Mouse (Mus musculus): ENCODE data around the gene Rsph1. TPM values are rescaled to one million over a fixed set of nuclear protein-coding genes. Genes with fewer than 3 reads are reported as not detected.

Gene Rsph1
- polyA plus RNA-seq, 1 experiment from 2014 or later = 1.7 TPM

DNA sequence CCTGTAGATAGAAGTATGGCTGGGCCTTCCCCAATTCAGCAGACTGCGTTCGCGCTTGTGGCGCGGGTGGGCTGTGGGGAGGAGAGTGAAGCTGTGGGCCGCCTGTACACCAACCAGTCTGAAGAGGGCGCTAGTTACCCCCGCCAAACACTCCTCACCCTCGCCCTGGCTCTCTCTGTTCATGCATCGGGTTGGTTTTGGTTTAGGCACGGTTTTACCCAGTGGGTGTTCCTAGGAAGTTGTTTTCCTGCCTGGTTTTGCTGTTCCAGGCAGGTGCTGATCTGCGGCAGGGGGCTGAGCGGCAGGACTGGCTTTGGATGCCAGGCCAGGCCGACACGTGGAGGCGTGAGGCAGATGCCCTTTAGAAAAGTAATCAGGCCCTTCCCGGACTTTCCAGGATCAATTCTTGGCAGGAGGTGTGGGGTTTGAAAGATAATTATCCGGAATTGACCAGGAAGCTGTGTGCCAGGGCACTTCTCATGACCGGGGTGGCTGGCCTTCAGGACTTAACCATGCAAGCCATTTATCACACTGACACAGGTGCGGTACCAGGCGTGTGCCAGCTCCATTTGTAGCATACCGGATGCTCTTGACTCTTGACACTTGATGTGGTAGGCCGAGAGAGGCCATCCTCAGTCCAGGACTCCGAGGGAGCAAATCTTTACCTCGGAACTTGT, 18.2 kb upstream of the Rsph1 start:
- H3K4me2 ChIP-seq = peak overlapping the region; percentile 98
- WGBS = 23% methylated on average over 25 of the region's 25 CpGs
- no peak overlapping the region for H3K27ac ChIP-seq (ENCODE audit: low read depth, low read length)
- peak overlapping the region; percentile 59 for H3K4me3 ChIP-seq (ENCODE audit: low read depth, low read length)
- DNase-seq (ENCODE audit: low spot score, missing footprints) (peak; percentile 92), ATAC-seq (ENCODE audit: low FRiP score) (no peak; the same call in 1 of the 2 replicates)
- H3K9me3 ChIP-seq (ENCODE audit: control insufficient read depth, low read length) = no peaks in the 10 kb centered on the region
- peaks cover 10% of the 10 kb centered on the region for H3K4me1 ChIP-seq (ENCODE audit: control insufficient read depth, insufficient read depth, low read length)
- no peaks in the 10 kb centered on the region for H3K36me3 ChIP-seq (ENCODE audit: control insufficient read depth, insufficient read depth, low read length)
- peak overlapping the region; percentile 77 for H3K9ac ChIP-seq (ENCODE audit: low read length)
- peaks cover 20% of the 10 kb centered on the region for H3K27me3 ChIP-seq (ENCODE audit: control insufficient read depth, insufficient read depth, low read length)

DNA sequence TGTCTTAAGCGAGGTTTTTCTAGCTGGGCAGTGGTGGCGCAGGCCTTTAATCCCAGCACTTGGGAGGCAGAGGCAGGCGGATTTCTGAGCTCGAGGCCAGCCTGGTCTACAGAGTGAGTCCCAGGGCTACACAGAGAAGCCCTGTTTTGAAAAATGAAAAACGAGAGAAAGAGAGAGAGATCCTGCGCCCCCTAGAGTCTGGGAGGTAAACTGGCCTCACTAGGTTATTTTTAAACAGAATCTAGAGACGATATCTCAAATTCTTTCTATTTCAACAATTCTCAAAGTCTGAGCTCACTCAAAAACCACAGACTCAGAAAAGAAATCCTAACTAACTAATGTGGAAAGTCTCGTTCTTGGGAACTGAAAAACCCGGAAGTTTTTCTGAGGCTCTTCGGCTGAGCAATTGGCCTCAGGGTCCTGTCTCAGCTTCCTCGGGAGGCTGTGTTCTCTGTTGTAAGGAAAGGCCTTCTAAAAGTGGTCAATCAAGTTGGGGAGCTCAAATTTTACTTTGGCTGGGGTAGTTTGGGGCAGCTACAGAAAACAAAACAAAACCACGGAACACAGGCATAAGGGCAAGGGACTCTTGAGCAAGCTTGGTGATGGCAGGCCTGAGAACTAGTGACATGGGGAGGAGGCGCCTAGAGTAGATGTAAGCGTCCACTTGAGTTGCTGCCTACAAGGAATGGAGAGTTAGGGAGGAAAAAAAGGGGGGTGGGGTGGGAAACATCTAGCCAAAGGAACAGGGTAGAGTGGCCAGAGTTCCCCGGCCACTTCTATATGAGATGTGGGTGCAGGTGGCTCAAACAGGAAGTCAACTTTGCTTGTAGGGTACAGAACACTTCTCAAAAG, 17.4 kb upstream of the Rsph1 start:
- H3K4me3 ChIP-seq (ENCODE audit: low read depth, low read length) = no peak overlapping the region
- peaks cover 20% of the 10 kb centered on the region for H3K27me3 ChIP-seq (ENCODE audit: control insufficient read depth, insufficient read depth, low read length)
- 86% methylated on average over 15 of the region's 15 CpGs for WGBS
- H3K4me1 ChIP-seq (ENCODE audit: control insufficient read depth, insufficient read depth, low read length) = peaks cover 10% of the 10 kb centered on the region
- no peaks in the 10 kb centered on the region for H3K9me3 ChIP-seq (ENCODE audit: control insufficient read depth, low read length)
- ATAC-seq (ENCODE audit: low FRiP score) = no peak
- no peak overlapping the region for H3K27ac ChIP-seq (ENCODE audit: low read depth, low read length)
- H3K4me2 ChIP-seq = no peak overlapping the region
- no peaks in the 10 kb centered on the region for H3K36me3 ChIP-seq (ENCODE audit: control insufficient read depth, insufficient read depth, low read length)
- H3K9ac ChIP-seq (ENCODE audit: low read length) = no peak overlapping the region
- DNase-seq (ENCODE audit: low spot score, missing footprints) = no peak

DNA sequence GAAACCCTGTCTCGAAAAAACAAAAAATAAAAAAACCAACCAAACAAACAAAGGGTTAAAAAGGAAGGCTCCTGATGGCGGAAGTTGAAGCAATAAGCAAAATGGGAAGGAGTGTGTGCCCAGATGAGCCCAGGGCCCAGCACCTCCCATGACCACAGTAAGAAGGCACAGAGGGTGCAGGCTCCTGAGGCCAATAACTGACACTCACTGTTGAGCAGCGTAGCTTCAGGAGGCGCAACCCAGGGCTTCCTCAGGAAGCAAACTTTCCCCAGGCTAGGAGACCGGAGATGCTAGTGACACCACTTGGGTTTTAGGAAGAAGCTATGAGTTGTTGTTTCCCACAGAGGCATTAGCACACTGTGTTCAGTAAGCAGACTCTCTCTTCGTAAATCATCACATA, 13.7 kb upstream of the Rsph1 start:
- Histone ChIP-seq H3K9me3 (ENCODE audit: control insufficient read depth, low read length) (no peaks in the 10 kb centered on the region), H3K4me1 (ENCODE audit: control insufficient read depth, insufficient read depth, low read length) (peaks cover 4% of the 10 kb centered on the region), H3K27ac (ENCODE audit: low read depth, low read length) (no peak overlapping the region), H3K4me3 (ENCODE audit: low read depth, low read length) (no peak overlapping the region), H3K36me3 (ENCODE audit: control insufficient read depth, insufficient read depth, low read length) (no peaks in the 10 kb centered on the region), H3K27me3 (ENCODE audit: control insufficient read depth, insufficient read depth, low read length) (peaks cover 8% of the 10 kb centered on the region), H3K4me2 (no peak overlapping the region), H3K9ac (ENCODE audit: low read length) (no peak overlapping the region)
- DNase-seq (ENCODE audit: low spot score, missing footprints) = peak; percentile 70
- WGBS = 85% methylated on average over 6 of the region's 6 CpGs
- ATAC-seq (ENCODE audit: low FRiP score) = no peak

DNA sequence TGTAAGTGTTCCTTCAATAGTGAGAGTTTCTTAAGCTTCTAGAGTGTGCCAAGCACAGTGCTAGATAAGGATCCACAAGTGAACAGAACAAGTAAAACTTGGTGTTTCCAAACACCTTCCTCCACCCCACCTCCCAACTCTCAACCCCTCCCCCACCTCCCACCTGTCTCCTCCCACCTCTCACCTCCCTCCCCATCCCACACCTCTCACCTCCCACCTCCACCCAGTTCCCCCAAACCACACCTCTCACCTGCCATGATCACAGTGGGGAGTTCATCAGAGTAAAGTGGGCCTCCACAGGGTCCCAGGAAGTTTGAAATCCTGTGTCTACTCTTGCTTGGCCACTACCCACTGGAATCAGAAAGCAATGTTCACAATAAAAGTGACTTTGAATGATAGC, 13.1 kb upstream of the Rsph1 start:
- Histone ChIP-seq H3K27me3 (ENCODE audit: control insufficient read depth, insufficient read depth, low read length) (peaks cover 3% of the 10 kb centered on the region; the same call in 1 of the 2 replicates), H3K27ac (ENCODE audit: low read depth, low read length) (no peak overlapping the region), H3K4me1 (ENCODE audit: control insufficient read depth, insufficient read depth, low read length) (no peaks in the 10 kb centered on the region; the same call in 1 of the 2 replicates), H3K36me3 (ENCODE audit: control insufficient read depth, insufficient read depth, low read length) (no peaks in the 10 kb centered on the region), H3K9me3 (ENCODE audit: control insufficient read depth, low read length) (no peaks in the 10 kb centered on the region), H3K4me3 (ENCODE audit: low read depth, low read length) (no peak overlapping the region), H3K9ac (ENCODE audit: low read length) (no peak overlapping the region), H3K4me2 (no peak overlapping the region)
- DNase-seq (ENCODE audit: low spot score, missing footprints) (no peak), ATAC-seq (ENCODE audit: low FRiP score) (no peak)

DNA sequence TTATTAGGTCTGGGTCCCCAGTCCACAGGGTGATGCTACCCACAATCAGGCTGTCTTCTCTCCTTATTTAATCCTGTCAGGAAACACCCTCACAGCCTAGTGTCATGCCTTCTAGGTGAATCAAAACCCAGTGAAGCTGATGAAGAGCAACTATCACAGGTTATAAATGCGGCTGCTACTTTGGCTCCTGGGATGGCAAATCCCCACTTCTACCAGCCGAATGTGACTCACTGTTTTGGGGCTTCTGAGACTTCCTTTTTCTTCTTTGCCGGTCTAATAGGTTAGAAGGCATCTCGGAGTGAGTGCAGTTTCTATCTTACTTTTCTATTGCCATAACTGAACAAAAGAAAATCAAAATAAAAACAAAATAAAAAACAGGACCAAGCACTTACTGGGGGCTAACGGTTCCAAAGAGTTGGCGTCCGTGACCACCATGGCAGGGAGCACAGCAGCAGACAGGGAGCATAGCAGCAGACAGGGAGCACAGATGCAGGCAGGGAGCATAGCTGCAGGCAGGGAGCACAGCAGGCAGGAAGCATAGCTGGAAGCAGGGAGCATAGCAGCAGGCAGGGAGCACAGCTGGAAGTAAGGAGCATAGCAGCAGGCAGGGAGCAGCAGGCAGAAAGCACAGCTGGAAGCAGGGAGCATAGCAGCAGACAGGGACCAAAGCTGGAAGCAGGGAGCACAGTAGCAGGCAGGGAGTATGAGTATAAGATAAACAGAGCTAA, 12.0 kb upstream of the Rsph1 start:
- Histone ChIP-seq H3K36me3 (ENCODE audit: control insufficient read depth, insufficient read depth, low read length) (no peaks in the 10 kb centered on the region), H3K4me1 (ENCODE audit: control insufficient read depth, insufficient read depth, low read length) (no peaks in the 10 kb centered on the region), H3K4me3 (ENCODE audit: low read depth, low read length) (no peak overlapping the region), H3K9ac (ENCODE audit: low read length) (no peak overlapping the region), H3K27me3 (ENCODE audit: control insufficient read depth, insufficient read depth, low read length) (no peaks in the 10 kb centered on the region), H3K27ac (ENCODE audit: low read depth, low read length) (no peak overlapping the region), H3K9me3 (ENCODE audit: control insufficient read depth, low read length) (no peaks in the 10 kb centered on the region), H3K4me2 (no peak overlapping the region)
- WGBS = 65% methylated on average over 7 of the region's 7 CpGs
- ATAC-seq (ENCODE audit: low FRiP score) (no peak), DNase-seq (ENCODE audit: low spot score, missing footprints) (no peak)

DNA sequence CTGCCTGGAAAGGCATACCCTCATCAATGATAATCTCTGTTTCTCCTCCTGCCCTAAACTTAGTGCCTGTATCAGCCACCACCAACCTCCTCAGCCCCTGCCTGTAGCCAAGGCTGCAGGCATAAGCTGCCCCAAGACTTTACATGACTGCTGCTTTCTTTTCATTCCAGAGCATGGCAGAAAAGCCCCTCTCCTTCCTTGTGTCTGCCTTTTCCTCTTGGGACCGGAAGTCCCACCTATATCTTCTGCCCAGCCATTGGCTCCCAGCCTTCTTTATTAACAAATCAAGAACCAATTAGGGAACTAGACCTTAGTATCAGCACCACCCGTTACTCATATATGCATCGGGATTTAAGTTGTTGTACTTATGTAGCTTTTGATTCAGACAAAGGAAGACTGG, 10.0 kb upstream of the Rsph1 start:
- ATAC-seq (ENCODE audit: low FRiP score) (no peak), DNase-seq (ENCODE audit: low spot score, missing footprints) (no peak)
- no peaks in the 10 kb centered on the region for H3K9me3 ChIP-seq (ENCODE audit: control insufficient read depth, low read length)
- H3K36me3 ChIP-seq (ENCODE audit: control insufficient read depth, insufficient read depth, low read length) = no peaks in the 10 kb centered on the region
- H3K4me2 ChIP-seq = no peak overlapping the region
- no peak overlapping the region for H3K4me3 ChIP-seq (ENCODE audit: low read depth, low read length)
- H3K9ac ChIP-seq (ENCODE audit: low read length) = no peak overlapping the region
- WGBS = 82% methylated on average over 3 of the region's 3 CpGs
- no peak overlapping the region for H3K27ac ChIP-seq (ENCODE audit: low read depth, low read length)
- H3K27me3 ChIP-seq (ENCODE audit: control insufficient read depth, insufficient read depth, low read length) = no peaks in the 10 kb centered on the region
- H3K4me1 ChIP-seq (ENCODE audit: control insufficient read depth, insufficient read depth, low read length) = peaks cover 5% of the 10 kb centered on the region

DNA sequence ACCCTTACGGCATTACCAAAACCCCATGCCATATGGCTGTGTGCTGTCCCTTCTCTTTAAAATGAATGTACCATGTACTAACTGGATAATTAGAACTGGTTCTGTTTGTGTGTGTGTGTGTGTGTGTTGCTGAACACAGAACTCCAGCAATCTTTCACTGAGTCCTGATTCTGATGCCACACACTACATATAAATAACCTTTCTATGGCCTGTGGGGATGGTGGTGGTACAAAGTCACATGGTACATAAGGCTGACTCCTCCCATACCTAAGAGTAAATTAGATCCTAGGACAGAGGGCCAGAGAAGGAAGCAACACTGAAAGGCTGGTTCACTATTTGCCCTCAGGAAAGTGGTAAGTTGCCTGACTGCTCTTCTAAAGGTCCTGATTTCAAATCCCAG, 9.3 kb upstream of the Rsph1 start, which contains the start of gene Slc37a1:
TSS of gene Slc37a1 (plus strand) at position 301 of the 400 bp plus-strand sequence.
- no peaks in the 10 kb centered on the region for H3K36me3 ChIP-seq (ENCODE audit: control insufficient read depth, insufficient read depth, low read length)
- H3K27ac ChIP-seq (ENCODE audit: low read depth, low read length) = no peak within 1 kb of the TSS
- ATAC-seq (ENCODE audit: low FRiP score) = no peak
- no peaks in the 10 kb centered on the region for H3K9me3 ChIP-seq (ENCODE audit: control insufficient read depth, low read length)
- H3K27me3 ChIP-seq (ENCODE audit: control insufficient read depth, insufficient read depth, low read length) = no peaks in the 10 kb centered on the region
- no peak for DNase-seq (ENCODE audit: low spot score, missing footprints)
- WGBS = 90% methylated on average over 1 of the region's 1 CpGs
- no peak within 1 kb of the TSS for H3K9ac ChIP-seq (ENCODE audit: low read length)
- no peak within 1 kb of the TSS for H3K4me3 ChIP-seq (ENCODE audit: low read depth, low read length)
- peaks cover 5% of the 10 kb centered on the region for H3K4me1 ChIP-seq (ENCODE audit: control insufficient read depth, insufficient read depth, low read length)
- H3K4me2 ChIP-seq = no peak within 1 kb of the TSS

DNA sequence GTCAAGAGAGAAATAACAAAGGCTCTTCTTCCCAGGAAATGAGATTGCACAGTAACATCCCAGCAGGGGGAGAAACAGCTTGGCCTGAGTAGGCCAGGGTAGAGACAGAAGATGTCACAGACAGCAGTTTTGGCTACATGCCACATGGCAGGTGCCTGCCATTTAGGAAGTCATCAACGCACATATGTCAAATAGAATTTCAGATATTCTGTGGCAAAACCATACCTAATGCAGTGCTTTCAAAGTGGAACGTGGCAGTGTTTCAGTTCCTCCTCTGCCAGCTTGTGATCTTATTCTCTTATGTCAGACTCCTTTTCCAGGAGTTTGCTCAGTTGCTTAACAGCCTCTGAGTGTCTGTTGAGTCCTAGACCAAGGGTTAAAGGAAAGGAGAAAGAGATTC, 8.7 kb upstream of the Rsph1 start:
- 84% methylated on average over 2 of the region's 2 CpGs for WGBS
- no peaks in the 10 kb centered on the region for H3K36me3 ChIP-seq (ENCODE audit: control insufficient read depth, insufficient read depth, low read length)

DNA sequence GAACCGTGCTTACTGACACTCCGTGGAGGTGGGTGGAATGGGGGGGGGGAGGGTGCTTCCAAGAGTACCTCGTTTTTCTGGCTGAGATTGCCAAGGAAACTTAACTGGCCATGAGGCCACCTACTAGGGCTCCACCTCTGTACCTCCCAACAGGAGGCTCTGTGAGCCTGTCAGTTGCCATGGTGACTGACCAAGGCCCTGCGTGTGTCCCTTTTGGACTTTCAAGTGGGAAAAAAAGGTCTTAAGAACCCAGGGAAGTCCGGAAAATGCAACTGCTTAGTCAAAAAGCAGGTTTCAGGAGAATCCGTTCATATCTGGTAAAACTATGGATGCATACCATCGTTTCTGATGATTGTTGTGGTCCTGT, 5.5 kb upstream of the Rsph1 start:
- Histone ChIP-seq H3K4me3 (ENCODE audit: low read depth, low read length) (no peak overlapping the region), H3K4me1 (ENCODE audit: control insufficient read depth, insufficient read depth, low read length) (peaks cover 5% of the 10 kb centered on the region), H3K36me3 (ENCODE audit: control insufficient read depth, insufficient read depth, low read length) (no peaks in the 10 kb centered on the region), H3K27me3 (ENCODE audit: control insufficient read depth, insufficient read depth, low read length) (no peaks in the 10 kb centered on the region), H3K9ac (ENCODE audit: low read length) (no peak overlapping the region), H3K9me3 (ENCODE audit: control insufficient read depth, low read length) (no peaks in the 10 kb centered on the region), H3K27ac (ENCODE audit: low read depth, low read length) (no peak overlapping the region), H3K4me2 (peak overlapping the region; percentile 11; the same call in 1 of the 2 replicates)
- WGBS = 10% methylated on average over 7 of the region's 7 CpGs
- ATAC-seq (ENCODE audit: low FRiP score) = no peak
- DNase-seq (ENCODE audit: low spot score, missing footprints) = no peak

More for the DNA sequence above, 8.7 kb upstream of the Rsph1 start:
- Histone ChIP-seq H3K9ac (ENCODE audit: low read length) (no peak overlapping the region), H3K4me2 (no peak overlapping the region), H3K4me1 (ENCODE audit: control insufficient read depth, insufficient read depth, low read length) (peaks cover 5% of the 10 kb centered on the region), H3K27ac (ENCODE audit: low read depth, low read length) (no peak overlapping the region), H3K4me3 (ENCODE audit: low read depth, low read length) (no peak overlapping the region), H3K27me3 (ENCODE audit: control insufficient read depth, insufficient read depth, low read length) (no peaks in the 10 kb centered on the region), H3K9me3 (ENCODE audit: control insufficient read depth, low read length) (no peaks in the 10 kb centered on the region)
- DNase-seq (ENCODE audit: low spot score, missing footprints) (no peak), ATAC-seq (ENCODE audit: low FRiP score) (no peak)
